Mouse (Mus musculus) frontal cortex, postnatal 14 days (tissue): ENCODE measurements around the gene Eid3.

Experiments used
- DNase-seq, 2 experiments: peaks; one replicate each; pipeline ENCODE4 v3.0.0; 2022; ENCODE audit warnings: low spot score in 2 of 2

The Eid3 gene

GRCm38 (mm10) chr10:82913238-82913637, 46.8 kb downstream of the Eid3 start:
- no peak for DNase-seq

- no peak for DNase-seq
These were observed 47.3 kb downstream of the Eid3 start for GRCm38 (mm10) chr10:82913772-82914171.
